In the genomic region with DNA sequence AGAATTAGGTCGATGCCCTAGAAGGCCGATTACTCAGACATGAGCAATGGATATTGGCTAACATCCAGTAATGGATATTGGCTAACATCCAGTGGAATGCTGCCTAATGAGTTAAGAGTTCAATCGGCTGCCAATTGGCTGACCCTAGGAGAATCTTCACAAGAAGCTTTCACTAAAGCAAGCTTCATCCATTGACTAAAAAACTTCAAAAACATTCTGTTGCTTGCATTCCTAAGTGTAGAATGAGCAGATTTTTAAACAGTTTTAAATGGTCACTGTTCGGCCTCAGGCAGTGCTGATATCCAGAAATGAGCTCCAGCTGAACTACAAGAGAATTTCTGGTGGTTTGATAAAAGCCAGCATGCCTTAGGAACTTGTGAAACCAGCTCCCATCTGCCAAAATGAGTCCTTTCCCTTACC, we compare ENCODE assay signal across 12 mouse cellular contexts. TPM values are rescaled to one million over a fixed set of nuclear protein-coding genes. Genes with fewer than 3 reads are reported as not detected.
DNase-seq lines count a peak whose midpoint lies in the region; ATAC-seq and TF ChIP-seq lines count a peak whose summit lies in the region.
"Had no signal": no experiment of that assay in that cellular context is flagged by ENCODE, and none has a peak within 500 bp of the region (broad histone marks: within the 10 kb centered on the region; RNA-seq: fewer than 3 reads in every experiment).

No protein-coding gene starts in this region.

- no peak overlapping the region for H3K27ac ChIP-seq in kidney, adult 2 months (ENCODE audit: insufficient read depth, low read depth, low read length)
- H3K27ac ChIP-seq in stomach, embryonic 16.5 days (ENCODE audit: low read length) = no peak overlapping the region

- peak; percentile 4 to 40 for DNase-seq in heart, adult 9 months (ENCODE audit: low spot score in 2 of 2)
- DNase-seq in heart, adult 11 months = no peak
- DNase-seq in ovary, postnatal 14 days (ENCODE audit: low spot score) = peak; percentile 38
- no peak for DNase-seq in ovary, adult 18-20 months (ENCODE audit: low spot score)
- peak; percentile 84 for DNase-seq in kidney, adult 2 months
- no peak for DNase-seq in layer of hippocampus, postnatal 25 days (ENCODE audit: extremely low spot score in 1 of 2, low spot score in 1 of 2)
- no peak for DNase-seq in right cerebral cortex, postnatal 25 days
- DNase-seq: cerebellum, adult 18-20 months; gastrocnemius, postnatal 10 days had no signal

- no peak for TF ChIP-seq POLR2A in kidney, adult 2 months (IDR thresholded peaks at IDR 0.05; ENCODE audit: low read depth, low read length)

- H3K4me3 ChIP-seq in kidney, adult 2 months (ENCODE audit: insufficient read depth, low read depth, low read length) = no peak overlapping the region
- H3K4me3 ChIP-seq in stomach, embryonic 16.5 days (replicated peaks; ENCODE audit: low read length) = no peak overlapping the region
- H3K4me3 ChIP-seq: myocyte had no signal

- 18% methylated on average over 4 of the region's 4 CpGs for WGBS in kidney, adult 2 months
- WGBS in stomach, embryonic 16.5 days = 32% methylated on average over 4 of the region's 4 CpGs

- no peak overlapping the region for H3K4me2 ChIP-seq in stomach, embryonic 16.5 days (ENCODE audit: low read depth, low read length)

- no peaks in the 10 kb centered on the region for H3K27me3 ChIP-seq in kidney, adult 2 months (replicated peaks; ENCODE audit: control insufficient read depth, insufficient read depth, low read length)
- H3K27me3 ChIP-seq in stomach, embryonic 16.5 days (ENCODE audit: control insufficient read depth, insufficient read depth, low read length) = no peaks in the 10 kb centered on the region

- ATAC-seq in stomach, embryonic 16.5 days (ENCODE audit: insufficient read depth, low FRiP score) = peak; percentile 84

- no peaks in the 10 kb centered on the region for H3K9me3 ChIP-seq in stomach, embryonic 16.5 days (replicated peaks; ENCODE audit: control insufficient read depth, low read length)
- H3K9me3 ChIP-seq: G1E had no signal

- no peak for TF ChIP-seq CTCF in kidney, adult 2 months (conservative IDR thresholded peaks at IDR 0.05; ENCODE audit: insufficient read depth, insufficient read length, low read depth, low read length)

- H3K9ac ChIP-seq in stomach, embryonic 16.5 days (ENCODE audit: low read length) = no peak overlapping the region

- peaks cover 7% of the 10 kb centered on the region; the same call in 1 of the 2 replicates for H3K4me1 ChIP-seq in kidney, adult 2 months (ENCODE audit: control insufficient read depth, insufficient read depth, low read length)
- H3K4me1 ChIP-seq in stomach, embryonic 16.5 days (ENCODE audit: control insufficient read depth, insufficient read depth, low read length) = peaks cover 7% of the 10 kb centered on the region; the same call in 1 of the 2 replicates

- H3K36me3 ChIP-seq in kidney, adult 2 months (ENCODE audit: control insufficient read depth, insufficient read depth, low read length) = no peaks in the 10 kb centered on the region
- H3K36me3 ChIP-seq in stomach, embryonic 16.5 days (ENCODE audit: control insufficient read depth, insufficient read depth, low read length) = no peaks in the 10 kb centered on the region
- H3K36me3 ChIP-seq: G1E had no signal

RNA-seq across cellular contexts. Expression of gene Cenpe, which starts 56.8 kb away (rescaled TPM):
- polyA plus RNA-seq in kidney, adult 2 months (2012; rRNA removed) = 0.15 and 0.48 TPM in 2 replicates
- polyA plus RNA-seq in stomach, embryonic 16.5 days (2015; fragmentation: Nextera tagmentation; extraction: Ambion mirVana) = 18.4 and 20.4 TPM in 2 replicates
- 1 to 10 TPM; 1.5 to 2.4 TPM for total RNA-seq in layer of hippocampus, postnatal 25 days (2021)

Comparison
In these comparisons a context has a peak if more than half of its experiments do, and no peak if none do; other contexts are left out.
1. DNase-seq: peak in heart, adult 9 months (2 of 2), ovary, postnatal 14 days (single experiment) and kidney, adult 2 months (single experiment); none in heart, adult 11 months (single experiment), ovary, adult 18-20 months (single experiment), layer of hippocampus, postnatal 25 days (0 of 2) and right cerebral cortex, postnatal 25 days (single experiment).
2. RNA of gene Cenpe, which starts 56.8 kb away (polyA plus RNA-seq): 18.4 to 20.4 TPM in stomach, embryonic 16.5 days; 0.15 to 0.48 TPM in kidney, adult 2 months; every median in the first group is over 10 times any median in the second.